In genomic region chr5:121824121-121824520, GRCm38 (mm10) we compare ENCODE assay signal across 7 mouse cellular contexts. TPM values are rescaled to one million over a fixed set of nuclear protein-coding genes. Genes with fewer than 3 reads are reported as not detected.
DNase-seq lines count a peak whose midpoint lies in the region; ATAC-seq and TF ChIP-seq lines count a peak whose summit lies in the region.

No protein-coding gene starts in this region.

- H3K36me3 ChIP-seq in neural tube, embryonic 11.5 days (ENCODE audit: control insufficient read depth, insufficient read depth, low read length) = no peaks in the 10 kb centered on the region
- peaks cover 62% of the 10 kb centered on the region for H3K36me3 ChIP-seq in heart, postnatal 0 days (replicated peaks; ENCODE audit: control insufficient read depth, insufficient read depth, low read length)
- H3K36me3 ChIP-seq in liver, embryonic 11.5 days (ENCODE audit: control insufficient read depth, insufficient read depth, low read length) = peaks cover 50% of the 10 kb centered on the region
- peaks cover 48% of the 10 kb centered on the region for H3K36me3 ChIP-seq in small intestine, adult 2 months (ENCODE audit: control insufficient read depth, insufficient read depth, low read length)

- peaks cover 14% of the 10 kb centered on the region for H3K27me3 ChIP-seq in neural tube, embryonic 11.5 days (ENCODE audit: control insufficient read depth, insufficient read depth, low read length)
- H3K27me3 ChIP-seq in heart, postnatal 0 days (ENCODE audit: control insufficient read depth, insufficient read depth, low read length) = no peaks in the 10 kb centered on the region
- no peaks in the 10 kb centered on the region for H3K27me3 ChIP-seq in liver, embryonic 11.5 days (replicated peaks; ENCODE audit: control insufficient read depth, insufficient read depth, low read length)
- no peaks in the 10 kb centered on the region for H3K27me3 ChIP-seq in small intestine, adult 2 months (ENCODE audit: control insufficient read depth, insufficient read depth, low read length)

- peak; percentile 61; the same call in 1 of the 2 replicates for TF ChIP-seq EP300 in heart, postnatal 0 days (IDR thresholded peaks at IDR 0.05; ENCODE audit: low read depth)

- no peak for TF ChIP-seq POLR2A in small intestine, adult 2 months (IDR thresholded peaks at IDR 0.05; ENCODE audit: low read depth, low read length)

- WGBS in neural tube, embryonic 11.5 days = 65% methylated on average over 4 of the region's 4 CpGs
- WGBS in heart, postnatal 0 days = 53% methylated on average over 4 of the region's 4 CpGs
- WGBS in liver, embryonic 11.5 days = 46% methylated on average over 4 of the region's 4 CpGs
- 72% methylated on average over 4 of the region's 4 CpGs for WGBS in small intestine, adult 2 months

- H3K27ac ChIP-seq in neural tube, embryonic 11.5 days (ENCODE audit: low read depth, low read length) = 0 out of 2 replicates have a peak overlapping the region, but pooled peaks have one; percentile 4
- H3K27ac ChIP-seq in heart, postnatal 0 days (ENCODE audit: low read depth) = peak overlapping the region; percentile 78
- peak overlapping the region; percentile 48 for H3K27ac ChIP-seq in liver, embryonic 11.5 days (ENCODE audit: low read depth, low read length)
- peak overlapping the region; percentile 20; the same call in 1 of the 2 replicates for H3K27ac ChIP-seq in small intestine, adult 2 months (ENCODE audit: insufficient read depth, low read depth, low read length)

- H3K4me2 ChIP-seq in neural tube, embryonic 11.5 days (ENCODE audit: low read depth) = no peak overlapping the region
- H3K4me2 ChIP-seq in heart, postnatal 0 days (ENCODE audit: low read depth, low read length) = no peak overlapping the region
- H3K4me2 ChIP-seq in liver, embryonic 11.5 days = peak overlapping the region; percentile 13; the same call in 1 of the 2 replicates

- ATAC-seq in neural tube, embryonic 11.5 days (ENCODE audit: insufficient read depth, low FRiP score, low TSS enrichment) = no peak
- peak; percentile 51 for ATAC-seq in heart, postnatal 0 days (ENCODE audit: insufficient read depth, low read depth)
- peak; percentile 21 for ATAC-seq in liver, embryonic 11.5 days (replicated peaks; ENCODE audit: low FRiP score)
- no peak for ATAC-seq in activated CD4-positive, CD25-positive, alpha-beta regulatory T cell, adult 4 months

- no peak overlapping the region; the same call in 1 of the 2 replicates for H3K9ac ChIP-seq in neural tube, embryonic 11.5 days (ENCODE audit: low read length)
- H3K9ac ChIP-seq in heart, postnatal 0 days (replicated peaks; ENCODE audit: low read depth, low read length) = no peak overlapping the region
- H3K9ac ChIP-seq in liver, embryonic 11.5 days (ENCODE audit: low read depth, low read length) = no peak overlapping the region

- no peaks in the 10 kb centered on the region for H3K9me3 ChIP-seq in neural tube, embryonic 11.5 days (ENCODE audit: control insufficient read depth, low read length)
- H3K9me3 ChIP-seq in heart, postnatal 0 days (replicated peaks; ENCODE audit: control insufficient read depth, low read length) = no peaks in the 10 kb centered on the region
- no peaks in the 10 kb centered on the region for H3K9me3 ChIP-seq in liver, embryonic 11.5 days (ENCODE audit: control insufficient read depth, low read length)

- H3K4me1 ChIP-seq in neural tube, embryonic 11.5 days (ENCODE audit: control insufficient read depth, insufficient read depth, low read length) = 0 out of 2 replicates have a peak, but pooled peaks cover 10% of the 10 kb centered on the region
- peaks cover 37% of the 10 kb centered on the region; the same call in 1 of the 2 replicates for H3K4me1 ChIP-seq in heart, postnatal 0 days (ENCODE audit: control insufficient read depth, insufficient read depth)
- peaks cover 11% of the 10 kb centered on the region for H3K4me1 ChIP-seq in liver, embryonic 11.5 days (replicated peaks; ENCODE audit: control insufficient read depth, insufficient read depth, low read length)
- peaks cover 39% of the 10 kb centered on the region for H3K4me1 ChIP-seq in small intestine, adult 2 months (ENCODE audit: control insufficient read depth, insufficient read depth, insufficient read length, low read length)

- TF ChIP-seq CTCF in heart, postnatal 0 days (IDR thresholded peaks at IDR 0.05; ENCODE audit: low read depth) = no peak
- TF ChIP-seq CTCF in small intestine, adult 2 months (IDR thresholded peaks at IDR 0.05; ENCODE audit: extremely low read depth, insufficient read length, insufficient replicate concordance, low read depth, low read length) = no peak

- no peak overlapping the region for H3K4me3 ChIP-seq in neural tube, embryonic 11.5 days (ENCODE audit: low read depth, low read length)
- no peak overlapping the region for H3K4me3 ChIP-seq in heart, postnatal 0 days (ENCODE audit: low read depth, low read length)
- H3K4me3 ChIP-seq in liver, embryonic 11.5 days (ENCODE audit: low read depth, low read length) = no peak overlapping the region
- H3K4me3 ChIP-seq in small intestine, adult 2 months (ENCODE audit: low read depth, low read length) = no peak overlapping the region

- no peak for DNase-seq in neural tube, embryonic 11.5 days (ENCODE audit: low spot score)
- no peak for DNase-seq in neural tube, embryonic 10.5 days (ENCODE audit: extremely low spot score, low spot score)
- DNase-seq in heart, postnatal 0 days (ENCODE audit: low spot score) = no peak
- no peak for DNase-seq in liver, embryonic 11.5 days (ENCODE audit: low spot score)
- no peak for DNase-seq in ovary, postnatal 14 days (ENCODE audit: low spot score)

RNA-seq across cellular contexts. Expression of gene Sh2b3, which starts 13.3 kb away (rescaled TPM):
- 10.2 and 10.5 TPM in 2 replicates for polyA plus RNA-seq in neural tube, embryonic 11.5 days (2014; fragmentation: Nextera tagmentation; extraction: Ambion mirVana)
- total RNA-seq in heart, postnatal 0 days (2014; rRNA removed; ENCODE audit: low replicate concordance) = 58.5 and 60.4 TPM in 2 replicates
- 10.1 and 11.4 TPM in 2 replicates for polyA plus RNA-seq in heart, postnatal 0 days (2015; fragmentation: Nextera tagmentation; extraction: Ambion mirVana)
- 14.7 and 15.7 TPM in 2 replicates for polyA plus RNA-seq in liver, embryonic 11.5 days (2014; fragmentation: Nextera tagmentation; extraction: Ambion mirVana)
- 62.5 and 88.1 TPM in 2 replicates for polyA plus RNA-seq in small intestine, adult 2 months (2012; rRNA removed)
- 10 to 100 TPM in 1 of 2 experiments, 1 to 10 TPM in 1; 9.8 to 11.6 TPM for polyA plus RNA-seq in activated CD4-positive, CD25-positive, alpha-beta regulatory T cell, adult 4 months (2017; shearing (Covaris generic))

RNA-seq across cellular contexts. Expression of gene Pheta1, which starts 24.7 kb away (rescaled TPM):
- 32.3 and 34.4 TPM in 2 replicates for polyA plus RNA-seq in neural tube, embryonic 11.5 days (2014; fragmentation: Nextera tagmentation; extraction: Ambion mirVana)
- 25.2 and 32.2 TPM in 2 replicates for total RNA-seq in heart, postnatal 0 days (2014; rRNA removed; ENCODE audit: low replicate concordance)
- 16.4 and 17.8 TPM in 2 replicates for polyA plus RNA-seq in heart, postnatal 0 days (2015; fragmentation: Nextera tagmentation; extraction: Ambion mirVana)
- polyA plus RNA-seq in liver, embryonic 11.5 days (2014; fragmentation: Nextera tagmentation; extraction: Ambion mirVana) = 12.1 and 13.7 TPM in 2 replicates
- polyA plus RNA-seq in small intestine, adult 2 months (2012; rRNA removed) = 98.0 and 283 TPM in 2 replicates
- 1 to 10 TPM in 1 of 2 experiments, under 1 TPM in 1; 0.60 to 1.2 TPM for polyA plus RNA-seq in activated CD4-positive, CD25-positive, alpha-beta regulatory T cell, adult 4 months (2017; shearing (Covaris generic))

Comparison
In these comparisons a context has a peak if more than half of its experiments do, and no peak if none do; other contexts are left out.
1. ATAC-seq: peak in heart, postnatal 0 days (single experiment) and liver, embryonic 11.5 days (single experiment); none in neural tube, embryonic 11.5 days (single experiment) and activated CD4-positive, CD25-positive, alpha-beta regulatory T cell, adult 4 months (single experiment).
2. H3K27ac ChIP-seq: peak in every context shown above with its lines; median percentile 78 in heart, postnatal 0 days; 48 in liver, embryonic 11.5 days; 20 in small intestine, adult 2 months; 4 in neural tube, embryonic 11.5 days.